Mouse (Mus musculus) Patski (cell line): Measurements from ENCODE around the gene Baz1b. TPM values are rescaled to one million over a fixed set of nuclear protein-coding genes. Genes with fewer than 3 reads are reported as not detected.

Source experiments
- ATAC-seq: fragments of 100-300 bp; one replicate; pipeline ENCODE4 v1.8.0; 2021
- CTCF ChIA-PET: fragments of 350-600 bp; sonication (Branson Sonifier 250); formaldehyde crosslinking; loops from one replicate; lab custom pipeline; 2022; ENCODE audit warnings: inconsistent platforms; lab: Charles Lee
- POLR2A ChIA-PET: fragments of 350-600 bp; sonication (Branson Sonifier 250); formaldehyde crosslinking; loops from one replicate; lab custom pipeline; 2022; ENCODE audit warnings: antibody characterized with exemption, inconsistent platforms; lab: Charles Lee
- DNase-seq: peaks from one replicate; pipeline ENCODE4 v3.0.0-alpha.2; 2011; ENCODE audit warnings: low read depth, low spot score
- H3K27me3 ChIP-seq: fragments of 371-371 bp; one replicate; pipeline ENCODE4 v1.5.1; 2021
- CTCF ChIP-seq: fragments of 100-300 bp; IDR thresholded peaks from one replicate; pipeline ENCODE4 v1.5.1; 2021
- in situ Hi-C: fragments of 300-500 bp; cut with MboI; formaldehyde crosslinking; loops from 3 replicates; pipeline ENCODE4 v1.11.1; 2018; ENCODE audit warnings: low pct_unique_long_range_greater_than_20kb, mixed read lengths
- polyA plus RNA-seq: library from polyadenylated mRNA; unstranded; gene quantifications from one replicate; pipeline ENCODE4 v1.2.3, GENCODE M21; 2021

Gene Baz1b
- polyA plus RNA-seq, 1 experiment from 2014 or later = 92.8 TPM

- ChIA-PET POLR2A (no interaction called here), CTCF (no interaction called here)
- TF ChIP-seq CTCF = no peak
- DNase-seq (no peak), ATAC-seq (no peak)
- in situ Hi-C loops = no loop called here
- no peaks in the 10 kb centered on the region for H3K27me3 ChIP-seq
Observed at GRCm38 (mm10) chr5:135243166-135243565, 56.1 kb downstream of the Baz1b start.

GRCm38 (mm10) chr5:135246531-135246930 is 59.5 kb downstream of the Baz1b start:
- in situ Hi-C loops = no loop called here

GRCm38 (mm10) chr5:135247337-135247736 is 60.3 kb downstream of the Baz1b start:
- no peak for TF ChIP-seq CTCF
- DNase-seq = no peak
- ChIA-PET CTCF (no interaction called here), POLR2A (no interaction called here)
- H3K27me3 ChIP-seq = no peaks in the 10 kb centered on the region
- in situ Hi-C loops = no loop called here
- ATAC-seq = no peak

More at GRCm38 (mm10) chr5:135246531-135246930, 59.5 kb downstream of the Baz1b start:
- POLR2A ChIA-PET = no interaction called here
- TF ChIP-seq CTCF = no peak
- CTCF ChIA-PET = interaction anchor here (1.6 kb wide), 1 partner anchor 42 kb away, joined by 6 read pairs; no protein-coding TSS in a partner anchor
- no peak for ATAC-seq
- no peaks in the 10 kb centered on the region for H3K27me3 ChIP-seq
- DNase-seq = no peak

- TF ChIP-seq CTCF = no peak
- in situ Hi-C loops = no loop called here
- DNase-seq (no peak), ATAC-seq (no peak)
- ChIA-PET POLR2A (no interaction called here), CTCF (no interaction called here)
- H3K27me3 ChIP-seq = no peaks in the 10 kb centered on the region
Observed at GRCm38 (mm10) chr5:135248956-135249676, 62.1 kb downstream of the Baz1b start.

GRCm38 (mm10) chr5:135250186-135251078 is 63.4 kb downstream of the Baz1b start:
- DNase-seq (no peak), ATAC-seq (peak; percentile 40)
- CTCF ChIA-PET = no interaction called here
- TF ChIP-seq CTCF = no peak
- H3K27me3 ChIP-seq = no peaks in the 10 kb centered on the region
- in situ Hi-C loops = no loop called here
- POLR2A ChIA-PET = interaction anchor here (0.6 kb wide), 1 partner anchor 8 kb away, joined by 3 read pairs; no protein-coding TSS in a partner anchor

GRCm38 (mm10) chr5:135251079-135251454 is 64.0 kb downstream of the Baz1b start, which contains the start of gene Fzd9:
TSS of gene Fzd9 (minus strand) at chr5:135251230.
- H3K27me3 ChIP-seq = no peaks in the 10 kb centered on the region
- ChIA-PET POLR2A (interaction anchor here (0.6 kb wide), 1 partner anchor 9 kb away, joined by 3 read pairs; no protein-coding TSS in a partner anchor), CTCF (no interaction called here)
- no peak for DNase-seq
- in situ Hi-C loops = no loop called here
- ATAC-seq = peak; percentile 66
- no peak for TF ChIP-seq CTCF

- CTCF ChIA-PET = interaction anchor here (1.1 to 1.4 kb wide), 2 partner anchors 17 to 33 kb away, joined by 3 read pairs; no protein-coding TSS in a partner anchor
- in situ Hi-C loops = no loop called here
- DNase-seq (no peak), ATAC-seq (no peak)
- no peak for TF ChIP-seq CTCF
- H3K27me3 ChIP-seq = no peaks in the 10 kb centered on the region
- POLR2A ChIA-PET = interaction anchor here (0.6 kb wide), 1 partner anchor 40 kb away, joined by 3 read pairs; no protein-coding TSS in a partner anchor
Observed at GRCm38 (mm10) chr5:135253741-135254401, 66.8 kb downstream of the Baz1b start.

- ATAC-seq (no peak), DNase-seq (no peak)
- in situ Hi-C loops = no loop called here
- no peak for TF ChIP-seq CTCF
- ChIA-PET CTCF (no interaction called here), POLR2A (no interaction called here)
- no peaks in the 10 kb centered on the region for H3K27me3 ChIP-seq
Observed at GRCm38 (mm10) chr5:135256166-135256565, 69.1 kb downstream of the Baz1b start.

GRCm38 (mm10) chr5:135257559-135257958 is 70.5 kb downstream of the Baz1b start:
- ChIA-PET POLR2A (no interaction called here), CTCF (no interaction called here)
- no peaks in the 10 kb centered on the region for H3K27me3 ChIP-seq
- ATAC-seq = no peak
- in situ Hi-C loops = no loop called here
- TF ChIP-seq CTCF = no peak
- DNase-seq = no peak
